Mouse (Mus musculus) embryonic facial prominence, embryonic 15.5 days (tissue): ENCODE data around the gene Nup93. TPM values are rescaled to one million over a fixed set of nuclear protein-coding genes. Genes with fewer than 3 reads are reported as not detected.

Source experiments
- ATAC-seq: fragments of 200-750 bp; cut with Nextera tagmentation; 2 replicates; pipeline ENCODE4 v1.8.0; 2017; ENCODE audit warnings: low read depth, moderate TSS enrichment; ENCODE audit not compliant: insufficient number of reproducible peaks, low FRiP score, low TSS enrichment
- H3K27ac ChIP-seq: fragments of 300-500 bp; sonication (generic); replicated peaks from 2 replicates; pipeline ENCODE4 v1.5.1; 2015; ENCODE audit warnings: mild to moderate bottlenecking, inconsistent platforms
- H3K27me3 ChIP-seq: fragments of 300-500 bp; sonication (generic); 2 replicates; pipeline ENCODE4 v1.6.1; 2015; ENCODE audit warnings: inconsistent platforms
- H3K36me3 ChIP-seq: fragments of 300-500 bp; sonication (generic); 2 replicates; pipeline ENCODE4 v1.6.1; 2015; ENCODE audit warnings: mild to moderate bottlenecking, inconsistent platforms
- H3K4me1 ChIP-seq: fragments of 300-500 bp; sonication (generic); 2 replicates; pipeline ENCODE4 v1.6.1; 2015; ENCODE audit warnings: inconsistent platforms
- H3K4me2 ChIP-seq: fragments of 300-500 bp; sonication (generic); replicated peaks from 2 replicates; pipeline ENCODE4 v1.6.1; 2015; ENCODE audit warnings: mild to moderate bottlenecking, inconsistent platforms
- H3K4me3 ChIP-seq: fragments of 300-500 bp; sonication (generic); replicated peaks from 2 replicates; pipeline ENCODE4 v1.5.1; 2015; ENCODE audit warnings: mild to moderate bottlenecking, inconsistent platforms
- H3K9ac ChIP-seq: fragments of 300-500 bp; sonication (generic); 2 replicates; pipeline ENCODE4 v1.6.1; 2015; ENCODE audit warnings: inconsistent platforms
- H3K9me3 ChIP-seq: fragments of 300-500 bp; sonication (generic); replicated peaks from 2 replicates; pipeline ENCODE4 v1.6.1; 2016; ENCODE audit warnings: inconsistent platforms
- WGBS: fragments of 180-500 bp; shearing (Covaris S2); methylation state at CpG from one replicate; pipeline ENCODE4 v1.1.7; 2015; 5-methylcytosine and 5-hydroxymethylcytosine counted together
- polyA plus RNA-seq: library from polyadenylated mRNA; unstranded; fragments of >200 nt; fragmentation: Nextera tagmentation; extraction: Ambion mirVana; gene quantifications from 2 replicates; pipeline ENCODE4 v1.2.1, GENCODE M21; 2015

The Nup93 gene
- polyA plus RNA-seq, 1 experiment from 2014 or later = 63.5 TPM

DNA sequence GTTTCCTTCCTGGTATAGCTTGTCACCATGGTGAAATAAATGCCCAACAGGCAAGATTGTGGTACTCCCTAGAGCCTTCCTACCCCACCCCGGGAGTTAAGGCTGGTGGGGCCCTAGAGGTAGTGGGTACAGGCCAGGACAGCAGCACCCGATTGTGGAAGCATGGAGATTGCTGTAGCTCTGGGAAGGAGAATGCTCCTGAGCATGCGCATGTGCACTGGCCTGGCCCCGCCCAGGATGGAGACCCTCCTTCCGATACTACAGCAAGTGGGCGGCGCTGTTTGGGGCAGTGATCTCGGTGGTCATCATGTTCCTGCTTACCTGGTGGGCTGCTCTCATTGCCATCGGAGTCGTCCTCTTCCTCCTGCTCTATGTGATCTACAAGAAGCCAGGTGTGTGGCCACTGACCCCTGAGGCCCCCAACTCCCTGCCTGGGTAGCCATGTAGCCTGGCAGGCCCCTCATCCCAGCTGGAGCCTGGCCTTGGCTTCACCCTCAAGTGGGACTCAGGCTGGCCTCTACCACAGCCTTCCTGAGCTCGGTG is 129.5 kb downstream of the Nup93 start:
- no peaks in the 10 kb centered on the region for H3K4me1 ChIP-seq
- no peaks in the 10 kb centered on the region for H3K27me3 ChIP-seq
- H3K4me3 ChIP-seq = no peak overlapping the region
- H3K9ac ChIP-seq = no peak overlapping the region
- no peaks in the 10 kb centered on the region for H3K9me3 ChIP-seq
- H3K4me2 ChIP-seq = no peak overlapping the region
- H3K27ac ChIP-seq = no peak overlapping the region
- WGBS = 81% methylated on average over 11 of the region's 11 CpGs
- no peaks in the 10 kb centered on the region for H3K36me3 ChIP-seq
- ATAC-seq = no peak

DNA sequence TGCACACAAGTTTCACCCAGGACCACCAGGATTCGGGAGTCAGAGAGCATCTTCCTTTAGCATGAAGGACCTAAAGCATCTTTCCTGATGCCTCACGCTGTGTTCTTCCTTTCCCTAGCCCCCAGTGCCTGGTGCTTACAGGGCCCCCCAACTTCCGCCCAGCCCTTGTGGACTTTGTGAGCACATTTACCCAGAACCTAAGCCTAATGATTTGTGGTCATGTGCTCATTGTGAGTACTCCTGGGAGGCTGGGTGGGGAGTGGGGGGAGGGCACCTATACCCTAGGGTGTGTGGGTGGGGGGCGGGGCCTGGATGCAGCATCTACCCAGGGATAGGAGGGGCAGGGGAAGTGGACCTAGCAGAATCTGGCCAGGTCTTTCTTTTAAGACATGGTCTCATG is 131.3 kb downstream of the Nup93 start:
- no peak overlapping the region for H3K4me3 ChIP-seq
- H3K4me2 ChIP-seq = no peak overlapping the region
- no peak overlapping the region for H3K9ac ChIP-seq
- no peak for ATAC-seq
- 90% methylated on average over 4 of the region's 4 CpGs for WGBS
- no peak overlapping the region for H3K27ac ChIP-seq
- no peaks in the 10 kb centered on the region for H3K9me3 ChIP-seq
- no peaks in the 10 kb centered on the region for H3K4me1 ChIP-seq
- H3K27me3 ChIP-seq = no peaks in the 10 kb centered on the region
- no peaks in the 10 kb centered on the region for H3K36me3 ChIP-seq

DNA sequence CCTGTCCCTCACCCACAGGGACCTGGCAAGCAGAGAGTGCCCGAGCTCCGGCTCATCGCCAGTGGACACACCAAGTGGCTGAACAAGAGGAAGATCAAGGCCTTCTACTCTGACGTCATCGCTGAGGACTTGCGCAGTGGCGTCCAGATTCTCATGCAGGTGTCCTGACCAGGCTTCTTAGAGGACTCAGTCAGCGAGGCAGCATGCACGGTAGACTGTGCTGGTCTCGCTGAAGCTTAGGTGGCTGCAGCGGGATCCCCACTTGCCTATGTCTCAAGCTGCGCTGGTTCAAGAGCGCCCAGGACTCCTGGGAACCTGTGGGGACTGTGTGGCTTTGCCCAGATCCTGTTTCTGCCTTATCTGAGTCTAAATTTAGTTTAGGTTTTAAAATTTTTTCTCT is 131.9 kb downstream of the Nup93 start:
- H3K9ac ChIP-seq = no peak overlapping the region
- no peak overlapping the region for H3K4me2 ChIP-seq
- H3K4me3 ChIP-seq = no peak overlapping the region
- no peaks in the 10 kb centered on the region for H3K4me1 ChIP-seq
- no peaks in the 10 kb centered on the region for H3K9me3 ChIP-seq
- WGBS = 93% methylated on average over 13 of the region's 13 CpGs
- ATAC-seq = no peak
- H3K36me3 ChIP-seq = no peaks in the 10 kb centered on the region
- no peaks in the 10 kb centered on the region for H3K27me3 ChIP-seq
- no peak overlapping the region for H3K27ac ChIP-seq

DNA sequence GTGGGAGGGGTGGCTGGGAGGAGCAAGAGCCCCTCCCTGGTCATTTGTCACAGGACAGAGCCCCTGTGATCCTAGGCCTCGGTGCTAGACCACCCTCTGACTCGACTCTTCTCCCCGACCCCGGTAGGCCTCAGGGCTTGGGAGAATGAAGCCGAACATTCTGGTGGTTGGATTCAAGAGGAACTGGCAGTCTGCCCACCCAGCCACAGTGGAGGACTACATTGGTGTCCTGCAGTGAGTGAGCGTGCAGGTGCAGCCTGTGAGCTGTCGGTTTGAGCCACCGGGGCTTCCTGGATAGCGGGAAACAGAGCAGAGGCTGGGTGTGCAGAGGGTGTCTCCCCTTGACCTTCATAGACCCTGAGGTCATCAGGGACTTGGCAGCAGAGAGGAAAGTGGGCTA is 134.1 kb downstream of the Nup93 start:
- no peak overlapping the region for H3K4me3 ChIP-seq
- WGBS = 60% methylated on average over 9 of the region's 9 CpGs
- no peak overlapping the region for H3K27ac ChIP-seq
- no peaks in the 10 kb centered on the region for H3K27me3 ChIP-seq
- no peaks in the 10 kb centered on the region for H3K36me3 ChIP-seq
- ATAC-seq = no peak
- no peak overlapping the region for H3K9ac ChIP-seq
- no peak overlapping the region for H3K4me2 ChIP-seq
- H3K9me3 ChIP-seq = no peaks in the 10 kb centered on the region
- no peaks in the 10 kb centered on the region for H3K4me1 ChIP-seq

DNA sequence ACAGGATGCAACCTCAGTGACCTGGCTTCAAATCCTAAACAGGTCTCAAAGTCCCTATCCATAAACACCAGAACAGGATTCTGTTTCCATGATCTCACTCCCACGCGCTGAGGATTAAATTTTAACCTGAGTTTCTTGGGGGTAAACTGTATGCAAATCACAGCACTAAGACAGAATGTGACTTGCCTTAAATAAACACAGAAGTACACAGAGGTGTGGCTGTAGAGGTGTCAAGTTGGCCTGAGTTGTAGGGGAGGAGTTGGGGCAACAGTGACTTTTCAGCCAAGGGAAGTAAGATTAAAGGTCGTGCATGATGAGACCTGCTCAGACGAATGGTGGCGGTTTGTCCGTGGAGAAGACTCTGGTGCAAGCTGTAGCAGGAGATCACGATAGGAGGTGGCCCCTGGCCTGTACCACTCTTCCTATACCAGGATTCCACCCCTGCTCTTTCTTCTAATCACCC is 139.7 kb downstream of the Nup93 start:
- peak overlapping the region; percentile 25; the same call in 1 of the 2 replicates for H3K27ac ChIP-seq
- H3K4me3 ChIP-seq = no peak overlapping the region
- no peak overlapping the region for H3K9ac ChIP-seq
- no peaks in the 10 kb centered on the region for H3K9me3 ChIP-seq
- H3K4me2 ChIP-seq = no peak overlapping the region
- no peak for ATAC-seq
- H3K4me1 ChIP-seq = 0 out of 2 replicates have a peak, but pooled peaks cover 9% of the 10 kb centered on the region
- WGBS = 75% methylated on average over 7 of the region's 7 CpGs
- H3K27me3 ChIP-seq = no peaks in the 10 kb centered on the region
- no peaks in the 10 kb centered on the region for H3K36me3 ChIP-seq

DNA sequence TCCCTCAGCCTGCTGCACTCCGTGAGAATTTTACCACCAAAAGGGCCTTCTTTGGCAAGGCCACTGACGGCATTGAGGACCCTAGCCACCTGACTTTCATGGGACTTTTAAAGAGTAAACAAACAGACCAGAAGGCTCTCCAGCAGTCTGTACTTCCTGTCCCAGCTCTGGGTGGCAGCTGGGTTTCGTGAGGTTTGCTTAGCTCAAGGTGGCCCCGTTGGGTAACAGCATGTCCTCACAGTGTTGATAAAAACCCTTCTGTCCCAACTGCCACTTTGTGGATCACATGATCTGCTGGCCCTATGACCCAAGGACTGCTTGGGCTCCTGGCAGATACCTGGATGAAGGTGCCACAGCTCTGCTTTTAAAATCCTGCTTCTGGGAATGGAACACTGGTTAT is 140.2 kb downstream of the Nup93 start:
- WGBS = 76% methylated on average over 4 of the region's 4 CpGs
- no peak for ATAC-seq
- Histone ChIP-seq H3K36me3 (no peaks in the 10 kb centered on the region), H3K4me1 (0 out of 2 replicates have a peak, but pooled peaks cover 9% of the 10 kb centered on the region), H3K4me3 (no peak overlapping the region), H3K4me2 (no peak overlapping the region), H3K27me3 (no peaks in the 10 kb centered on the region), H3K27ac (peak overlapping the region; percentile 25; the same call in 1 of the 2 replicates), H3K9me3 (no peaks in the 10 kb centered on the region), H3K9ac (no peak overlapping the region)

DNA sequence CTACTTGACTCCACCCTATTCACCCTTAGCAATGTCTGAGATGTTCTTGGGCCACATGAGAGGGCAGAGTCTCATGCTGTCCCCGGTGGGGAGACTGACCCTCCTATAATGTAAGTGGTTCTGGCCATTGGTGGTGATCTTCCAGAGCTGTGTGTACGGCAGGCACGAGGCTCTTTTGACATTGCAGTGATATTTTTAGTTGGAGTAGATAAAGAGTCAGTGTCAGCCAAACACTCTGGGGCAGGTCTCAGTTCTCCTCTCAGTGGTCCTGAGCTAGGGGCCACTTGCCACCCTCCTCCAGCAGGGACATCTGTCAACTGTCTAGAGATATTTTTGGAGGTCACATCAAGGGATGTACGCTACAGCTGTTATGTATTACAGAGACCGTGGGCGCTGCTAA is 142.9 kb downstream of the Nup93 start:
- Histone ChIP-seq H3K27ac (no peak overlapping the region), H3K4me2 (no peak overlapping the region), H3K4me3 (no peak overlapping the region), H3K9ac (no peak overlapping the region), H3K36me3 (no peaks in the 10 kb centered on the region), H3K4me1 (0 out of 2 replicates have a peak, but pooled peaks cover 9% of the 10 kb centered on the region), H3K27me3 (no peaks in the 10 kb centered on the region), H3K9me3 (no peaks in the 10 kb centered on the region)
- 65% methylated on average over 6 of the region's 6 CpGs for WGBS
- peak; percentile 21; the same call in 1 of the 2 replicates for ATAC-seq

DNA sequence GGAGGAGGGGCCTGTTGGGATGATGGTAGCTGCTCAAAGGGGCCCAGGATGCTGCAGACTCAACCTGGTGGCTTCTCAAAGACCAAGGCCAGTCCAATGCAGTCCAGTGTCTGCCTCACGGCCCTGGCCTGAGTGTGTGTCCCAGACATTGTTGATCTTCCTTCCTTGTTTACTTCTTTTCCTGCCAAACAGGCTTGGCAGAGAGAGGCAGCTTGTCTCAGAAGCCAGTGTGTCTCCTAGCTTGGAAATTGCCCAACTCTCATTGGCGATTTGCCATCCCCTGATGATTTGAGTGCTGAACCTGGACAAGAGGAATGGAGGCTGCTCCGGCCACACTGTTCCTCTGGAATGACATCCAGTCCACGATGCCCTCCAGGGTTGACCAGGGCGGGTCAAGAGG is 144.2 kb downstream of the Nup93 start:
- H3K27ac ChIP-seq = no peak overlapping the region
- peaks cover 9% of the 10 kb centered on the region; the same call in 1 of the 2 replicates for H3K4me1 ChIP-seq
- no peak overlapping the region for H3K9ac ChIP-seq
- no peak overlapping the region for H3K4me2 ChIP-seq
- H3K27me3 ChIP-seq = no peaks in the 10 kb centered on the region
- H3K4me3 ChIP-seq = no peak overlapping the region
- no peaks in the 10 kb centered on the region for H3K9me3 ChIP-seq
- ATAC-seq = no peak
- WGBS = 70% methylated on average over 5 of the region's 5 CpGs
- no peaks in the 10 kb centered on the region for H3K36me3 ChIP-seq

DNA sequence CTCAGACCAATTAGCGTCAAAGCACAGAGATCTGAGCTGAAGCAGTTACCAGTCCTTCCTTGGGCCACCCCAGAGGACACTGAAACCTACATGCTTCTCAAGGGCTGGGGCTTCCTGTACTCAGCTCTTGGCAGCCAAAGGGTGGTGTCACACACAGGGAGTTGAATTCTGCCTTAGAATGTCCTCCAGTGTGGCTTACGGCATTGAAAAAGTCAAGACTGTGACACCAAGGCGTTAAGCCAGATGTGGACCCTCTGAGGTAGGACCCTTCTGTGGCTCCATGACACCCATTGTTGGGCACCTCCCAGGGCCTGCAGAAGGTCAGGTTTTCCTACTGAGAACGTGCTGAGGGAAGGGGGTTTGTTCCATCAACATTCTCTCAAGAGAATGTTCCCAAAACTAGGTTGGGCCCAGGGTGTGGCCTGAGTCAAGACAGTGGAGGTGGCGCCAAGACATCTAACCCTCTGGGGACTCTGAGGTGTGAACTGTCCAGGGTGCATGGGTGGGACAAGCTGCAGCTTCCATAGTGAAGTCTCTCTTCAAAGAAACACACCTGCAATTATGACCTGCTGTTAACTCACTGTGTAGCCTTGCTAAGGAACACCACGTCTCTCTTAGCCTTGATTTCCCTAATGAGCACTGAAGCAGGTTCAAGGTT is 147.5 kb downstream of the Nup93 start:
- Histone ChIP-seq H3K9me3 (no peaks in the 10 kb centered on the region), H3K4me1 (peaks cover 9% of the 10 kb centered on the region; the same call in 1 of the 2 replicates), H3K36me3 (no peaks in the 10 kb centered on the region), H3K9ac (no peak overlapping the region), H3K4me2 (no peak overlapping the region), H3K27me3 (no peaks in the 10 kb centered on the region), H3K27ac (no peak overlapping the region), H3K4me3 (no peak overlapping the region)
- 78% methylated on average over 6 of the region's 6 CpGs for WGBS
- ATAC-seq = no peak

DNA sequence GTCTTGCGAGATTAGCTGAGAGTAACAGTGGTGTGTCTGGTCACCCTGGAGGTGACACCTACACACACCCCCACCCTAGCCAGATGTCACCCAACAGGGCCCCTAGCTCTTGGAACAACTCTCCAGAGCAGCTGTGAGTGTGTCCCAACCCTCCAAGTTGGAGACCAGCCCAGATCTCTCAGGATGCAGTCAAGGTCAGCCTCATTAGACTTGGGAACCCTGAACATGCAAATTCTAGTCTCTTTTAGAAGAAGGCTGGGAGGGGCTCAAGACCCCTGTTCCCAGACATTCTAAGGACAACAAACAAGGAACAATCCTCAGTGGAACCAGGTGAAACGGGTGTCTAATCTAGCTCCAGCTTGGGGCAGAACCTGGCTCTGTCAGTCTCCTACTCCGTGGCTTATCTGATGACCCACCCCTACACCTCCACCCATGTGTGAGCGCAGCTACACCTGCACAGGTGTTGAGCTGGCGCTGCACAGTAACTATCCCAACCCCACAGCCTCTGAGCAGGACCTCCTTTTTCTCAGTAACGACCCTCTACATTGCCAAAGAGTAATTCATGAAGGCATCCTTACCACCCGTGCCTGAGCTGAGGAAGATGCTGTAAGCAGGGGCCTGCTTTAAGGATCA is 148.4 kb downstream of the Nup93 start:
- WGBS = 66% methylated on average over 7 of the region's 7 CpGs
- Histone ChIP-seq H3K4me2 (no peak overlapping the region), H3K4me1 (peaks cover 9% of the 10 kb centered on the region; the same call in 1 of the 2 replicates), H3K9ac (no peak overlapping the region), H3K9me3 (no peaks in the 10 kb centered on the region), H3K27me3 (no peaks in the 10 kb centered on the region), H3K27ac (peak overlapping the region; percentile 58; the same call in 1 of the 2 replicates), H3K36me3 (no peaks in the 10 kb centered on the region), H3K4me3 (no peak overlapping the region)
- ATAC-seq = no peak

DNA sequence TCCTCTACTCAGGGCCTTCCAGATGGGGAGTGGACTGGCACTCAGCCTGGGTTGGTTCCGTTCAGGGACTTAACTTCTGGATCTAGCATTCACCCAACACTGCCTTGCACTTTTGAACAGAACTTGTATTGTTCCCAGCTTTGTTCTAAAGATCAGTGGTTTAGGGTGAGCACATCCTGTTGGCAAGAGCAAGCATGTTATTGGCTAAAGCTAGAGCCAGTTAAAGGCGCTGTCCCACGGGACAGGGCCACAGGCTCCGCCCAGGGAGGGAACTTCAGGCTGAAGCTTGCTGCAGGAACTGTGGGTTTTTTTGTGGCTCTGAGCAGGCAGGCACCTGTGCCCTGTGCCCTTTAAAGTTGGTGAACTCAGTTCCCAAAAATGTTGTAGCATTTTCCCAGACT is 148.9 kb downstream of the Nup93 start:
- Histone ChIP-seq H3K9ac (no peak overlapping the region), H3K9me3 (no peaks in the 10 kb centered on the region), H3K4me3 (no peak overlapping the region), H3K4me1 (peaks cover 9% of the 10 kb centered on the region; the same call in 1 of the 2 replicates), H3K27ac (peak overlapping the region; percentile 58; the same call in 1 of the 2 replicates), H3K27me3 (no peaks in the 10 kb centered on the region), H3K36me3 (no peaks in the 10 kb centered on the region), H3K4me2 (no peak overlapping the region)
- WGBS = 35% methylated on average over 4 of the region's 4 CpGs
- ATAC-seq = peak; percentile 32; the same call in 1 of the 2 replicates
